Mouse (Mus musculus): ENCODE measurements around the gene Filip1l. TPM values are rescaled to one million over a fixed set of nuclear protein-coding genes. Genes with fewer than 3 reads are reported as not detected.

The Filip1l gene
- total and polyA plus RNA-seq, 2 experiments from 2014 or later: 1.3 to 1.7 TPM

DNA sequence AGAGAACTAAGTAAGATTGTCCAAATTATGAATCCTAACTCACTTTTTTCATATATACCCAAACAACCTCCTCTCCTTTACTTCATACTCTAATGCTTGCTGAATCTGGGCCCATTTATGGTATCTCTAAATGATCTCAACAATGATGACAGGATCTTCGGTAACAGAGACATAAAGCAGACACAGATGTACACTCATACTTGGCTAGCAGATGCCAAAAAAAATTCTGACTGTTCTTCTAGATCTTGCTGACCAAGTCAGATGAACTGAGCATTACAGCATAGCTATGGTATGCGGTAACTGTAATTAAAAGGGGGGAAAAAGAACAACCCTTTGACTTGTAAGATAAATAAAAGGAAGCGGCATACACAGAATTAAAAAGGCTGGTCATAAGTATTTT, 210.6 kb downstream of the Filip1l start:
- H3K36me3 ChIP-seq (ENCODE audit: insufficient read depth): no peaks in the 10 kb centered on the region
- H3K9ac ChIP-seq: no peak overlapping the region
- DNase-seq: no peak
- no peaks in the 10 kb centered on the region for H3K4me1 ChIP-seq (ENCODE audit: insufficient read depth)
- no peak overlapping the region for H3K27ac ChIP-seq (ENCODE audit: low read depth, low read length)
- no peaks in the 10 kb centered on the region for H3K9me3 ChIP-seq (ENCODE audit: low read length)
- no peak for TF ChIP-seq CTCF (IDR thresholded peaks at IDR 0.05; ENCODE audit: low read depth)
- WGBS: 84% methylated on average over 3 of the region's 3 CpGs
- no peaks in the 10 kb centered on the region for H3K27me3 ChIP-seq (ENCODE audit: insufficient read depth, low read length)
- no peak overlapping the region for H3K4me3 ChIP-seq (ENCODE audit: low read depth, low read length)
- ATAC-seq: no peak
- no peak overlapping the region for H3K4me2 ChIP-seq (ENCODE audit: low read depth)

DNA sequence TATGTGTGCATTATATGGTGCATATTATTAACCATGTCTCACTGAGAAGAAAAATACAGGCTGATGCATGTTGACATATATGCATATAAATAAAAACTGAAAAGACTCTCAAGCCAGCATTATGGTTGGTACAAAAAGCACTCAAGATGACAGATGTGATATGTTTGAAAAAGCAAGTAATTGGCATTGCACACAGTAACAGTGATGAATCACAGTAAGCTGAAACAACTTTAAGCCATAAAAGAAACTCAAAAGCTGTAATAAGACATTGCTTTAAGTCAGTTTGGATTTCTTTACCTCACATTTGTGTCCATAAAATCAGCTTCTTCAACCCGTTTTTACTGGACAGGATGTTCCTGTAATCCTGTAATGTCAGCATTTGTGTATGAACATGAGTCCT, 211.9 kb downstream of the Filip1l start:
- 73% methylated on average over 1 of the region's 1 CpGs for WGBS
- DNase-seq: no peak
- Histone ChIP-seq H3K36me3 (ENCODE audit: insufficient read depth) (no peaks in the 10 kb centered on the region), H3K4me2 (ENCODE audit: low read depth) (no peak overlapping the region), H3K4me3 (ENCODE audit: low read depth, low read length) (no peak overlapping the region), H3K4me1 (ENCODE audit: insufficient read depth) (no peaks in the 10 kb centered on the region), H3K27ac (ENCODE audit: low read depth, low read length) (no peak overlapping the region), H3K9ac (no peak overlapping the region), H3K9me3 (ENCODE audit: low read length) (no peaks in the 10 kb centered on the region), H3K27me3 (ENCODE audit: insufficient read depth, low read length) (no peaks in the 10 kb centered on the region)
- ATAC-seq: no peak
- no peak for TF ChIP-seq CTCF (IDR thresholded peaks at IDR 0.05; ENCODE audit: low read depth)

DNA sequence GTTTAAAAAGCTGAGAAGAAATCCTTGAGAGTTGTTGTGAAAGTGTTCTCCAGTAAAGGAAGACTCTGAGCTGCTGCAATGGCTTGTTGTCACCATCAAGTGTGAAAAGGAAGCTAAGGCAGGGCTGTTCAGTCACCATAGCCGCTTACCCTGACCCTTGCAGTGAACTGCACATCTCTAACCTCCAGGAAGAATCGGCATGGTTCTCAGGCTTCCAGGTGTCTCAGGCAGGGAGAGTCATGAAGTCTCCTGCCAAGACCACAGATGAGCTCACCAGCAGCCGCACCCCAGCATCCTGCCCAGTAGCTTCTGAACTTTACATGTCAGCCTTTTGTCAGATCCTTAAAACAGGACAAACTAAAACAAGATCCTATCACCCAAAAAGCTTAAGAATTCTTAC, 213.3 kb downstream of the Filip1l start:
- ATAC-seq (no peak), DNase-seq (no peak)
- no peaks in the 10 kb centered on the region for H3K9me3 ChIP-seq (ENCODE audit: low read length)
- H3K27ac ChIP-seq (ENCODE audit: low read depth, low read length): no peak overlapping the region
- no peaks in the 10 kb centered on the region for H3K27me3 ChIP-seq (ENCODE audit: insufficient read depth, low read length)
- no peak for TF ChIP-seq CTCF (IDR thresholded peaks at IDR 0.05; ENCODE audit: low read depth)
- H3K9ac ChIP-seq: no peak overlapping the region
- H3K4me2 ChIP-seq (ENCODE audit: low read depth): no peak overlapping the region
- no peaks in the 10 kb centered on the region for H3K4me1 ChIP-seq (ENCODE audit: insufficient read depth)
- WGBS: 91% methylated on average over 3 of the region's 3 CpGs
- no peaks in the 10 kb centered on the region for H3K36me3 ChIP-seq (ENCODE audit: insufficient read depth)
- H3K4me3 ChIP-seq (ENCODE audit: low read depth, low read length): no peak overlapping the region

DNA sequence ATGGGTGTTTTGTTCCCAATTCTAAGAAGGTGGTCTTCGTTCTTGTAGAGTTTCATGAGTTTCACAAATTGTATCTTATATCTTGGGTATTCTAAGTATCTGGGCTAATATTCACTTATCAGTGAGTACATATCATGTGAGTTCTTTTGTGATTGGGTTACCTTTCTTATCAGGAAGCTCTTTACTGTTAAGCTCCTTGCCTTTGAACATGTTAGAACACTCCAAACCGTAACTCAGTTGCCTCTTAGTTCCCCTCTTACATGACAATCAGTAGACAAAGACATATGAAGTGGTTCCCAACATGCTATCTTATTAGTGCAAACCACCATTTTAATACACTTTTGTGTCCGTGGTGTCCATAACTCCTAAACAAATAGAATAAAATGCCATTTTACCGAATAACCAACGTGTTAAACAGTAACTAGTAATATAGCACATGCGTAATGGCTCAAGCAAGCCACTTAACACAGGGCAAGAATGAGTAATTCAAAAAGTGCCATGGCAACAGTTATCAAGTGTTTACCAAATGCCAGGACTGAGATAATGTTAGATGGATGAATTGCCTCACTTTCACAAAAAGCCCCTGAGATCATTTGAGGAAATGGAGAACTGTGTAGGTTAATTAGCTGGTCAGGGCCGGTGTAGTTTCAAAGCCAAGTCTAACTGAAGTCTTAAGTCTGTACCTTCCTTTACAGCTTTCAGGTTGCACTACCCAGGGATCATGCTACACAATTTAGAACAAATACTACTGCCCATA, 215.9 kb downstream of the Filip1l start:
- Histone ChIP-seq H3K4me2 (ENCODE audit: low read depth) (no peak overlapping the region), H3K27me3 (ENCODE audit: insufficient read depth, low read length) (no peaks in the 10 kb centered on the region), H3K4me3 (ENCODE audit: low read depth, low read length) (no peak overlapping the region), H3K36me3 (ENCODE audit: insufficient read depth) (no peaks in the 10 kb centered on the region), H3K27ac (ENCODE audit: low read depth, low read length) (no peak overlapping the region), H3K9ac (no peak overlapping the region), H3K9me3 (ENCODE audit: low read length) (no peaks in the 10 kb centered on the region), H3K4me1 (ENCODE audit: insufficient read depth) (no peaks in the 10 kb centered on the region)
- 86% methylated on average over 7 of the region's 7 CpGs for WGBS
- ATAC-seq (no peak), DNase-seq (no peak)
- TF ChIP-seq CTCF (IDR thresholded peaks at IDR 0.05; ENCODE audit: low read depth): no peak

DNA sequence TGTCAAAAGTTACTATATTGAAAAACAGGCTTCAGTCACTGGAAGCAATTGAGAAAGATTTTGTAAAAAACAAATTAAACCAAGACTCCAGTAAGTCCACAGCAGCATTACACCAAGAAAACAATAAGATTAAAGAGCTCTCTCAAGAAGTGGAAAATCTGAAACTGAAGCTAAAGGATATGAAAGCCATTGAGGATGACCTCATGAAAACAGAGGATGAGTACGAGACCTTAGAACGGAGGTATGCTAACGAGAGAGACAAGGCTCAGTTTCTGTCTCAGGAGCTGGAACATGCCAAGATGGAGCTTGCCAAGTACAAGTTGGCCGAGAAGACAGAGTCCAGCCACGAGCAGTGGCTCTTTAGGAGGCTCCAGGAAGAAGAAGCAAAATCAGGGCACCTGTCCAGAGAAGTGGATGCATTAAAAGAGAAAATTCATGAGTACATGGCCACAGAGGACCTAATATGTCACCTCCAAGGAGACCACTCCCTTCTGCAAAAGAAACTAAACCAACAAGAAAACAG, 218.0 kb downstream of the Filip1l start:
- Histone ChIP-seq H3K9me3 (ENCODE audit: low read length) (no peaks in the 10 kb centered on the region), H3K4me2 (ENCODE audit: low read depth) (no peak overlapping the region), H3K27me3 (ENCODE audit: insufficient read depth, low read length) (no peaks in the 10 kb centered on the region), H3K27ac (ENCODE audit: low read depth, low read length) (no peak overlapping the region), H3K4me3 (ENCODE audit: low read depth, low read length) (no peak overlapping the region), H3K9ac (no peak overlapping the region), H3K36me3 (ENCODE audit: insufficient read depth) (no peaks in the 10 kb centered on the region), H3K4me1 (ENCODE audit: insufficient read depth) (no peaks in the 10 kb centered on the region)
- no peak for TF ChIP-seq CTCF (IDR thresholded peaks at IDR 0.05; ENCODE audit: low read depth)
- WGBS: 72% methylated on average over 5 of the region's 5 CpGs
- ATAC-seq (no peak), DNase-seq (no peak)

DNA sequence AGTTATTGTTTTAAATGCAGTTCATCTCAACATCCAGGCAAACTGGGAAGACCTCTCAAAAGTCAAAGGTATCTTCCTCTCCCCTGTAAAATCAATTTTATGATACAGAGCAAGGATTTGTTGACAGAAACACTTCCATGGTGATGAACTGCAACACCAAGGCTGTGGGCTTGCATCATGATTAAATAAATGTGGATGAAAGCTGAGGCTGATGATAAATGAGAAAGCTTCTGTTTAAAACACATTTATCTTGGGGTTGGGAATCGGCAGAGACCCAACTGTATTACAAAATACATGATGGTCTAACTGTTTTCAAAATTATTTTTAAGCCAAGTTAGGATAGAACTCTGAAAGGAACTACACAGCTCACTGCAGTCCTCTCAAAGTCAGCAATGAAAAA, 220.9 kb downstream of the Filip1l start:
- H3K27me3 ChIP-seq (ENCODE audit: insufficient read depth, low read length): no peaks in the 10 kb centered on the region
- no peak overlapping the region for H3K9ac ChIP-seq
- H3K4me3 ChIP-seq (ENCODE audit: low read depth, low read length): no peak overlapping the region
- no peak overlapping the region for H3K4me2 ChIP-seq (ENCODE audit: low read depth)
- H3K27ac ChIP-seq (ENCODE audit: low read depth, low read length): no peak overlapping the region
- ATAC-seq: no peak
- TF ChIP-seq CTCF (IDR thresholded peaks at IDR 0.05; ENCODE audit: low read depth): no peak
- no peaks in the 10 kb centered on the region for H3K9me3 ChIP-seq (ENCODE audit: low read length)
- DNase-seq: no peak
- WGBS: 92% methylated on average over 1 of the region's 1 CpGs
- H3K36me3 ChIP-seq (ENCODE audit: insufficient read depth): no peaks in the 10 kb centered on the region
- no peaks in the 10 kb centered on the region for H3K4me1 ChIP-seq (ENCODE audit: insufficient read depth)

DNA sequence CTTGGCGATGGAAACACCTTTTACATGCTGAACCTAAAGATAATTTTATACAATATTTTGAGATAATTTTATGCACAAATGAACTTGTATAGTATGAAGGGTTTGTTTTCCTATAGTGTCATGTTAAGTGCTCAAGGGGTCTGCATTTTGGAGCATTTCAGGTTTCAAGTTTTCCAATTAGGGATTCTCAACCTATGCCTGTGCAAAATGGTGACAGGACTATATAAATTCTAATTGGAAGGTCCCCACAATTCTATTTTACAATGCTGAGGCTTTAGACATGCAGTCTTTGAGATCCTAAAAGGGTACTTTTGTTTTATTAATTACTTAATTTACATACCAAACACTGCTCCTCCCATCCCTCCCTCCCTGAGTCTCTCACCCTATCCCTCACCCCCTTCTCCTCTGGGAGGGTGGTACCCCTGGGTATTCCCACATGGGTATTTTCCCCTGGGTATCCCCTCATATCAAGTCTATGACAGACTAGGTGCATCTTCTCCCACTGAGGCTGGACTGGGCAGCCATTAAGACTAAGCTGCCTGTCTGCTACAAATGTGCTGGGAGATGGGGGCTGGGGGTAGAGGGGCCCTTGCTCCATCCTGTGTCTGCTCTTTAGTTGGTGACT, 223.0 kb downstream of the Filip1l start:
- H3K4me2 ChIP-seq (ENCODE audit: low read depth): no peak overlapping the region
- H3K9ac ChIP-seq: no peak overlapping the region
- H3K27me3 ChIP-seq (ENCODE audit: insufficient read depth, low read length): no peaks in the 10 kb centered on the region
- no peaks in the 10 kb centered on the region for H3K9me3 ChIP-seq (ENCODE audit: low read length)
- 59% methylated on average over 1 of the region's 1 CpGs for WGBS
- H3K4me1 ChIP-seq (ENCODE audit: insufficient read depth): no peaks in the 10 kb centered on the region
- DNase-seq (no peak), ATAC-seq (no peak)
- H3K4me3 ChIP-seq (ENCODE audit: low read depth, low read length): no peak overlapping the region
- TF ChIP-seq CTCF (IDR thresholded peaks at IDR 0.05; ENCODE audit: low read depth): no peak
- H3K27ac ChIP-seq (ENCODE audit: low read depth, low read length): no peak overlapping the region
- no peaks in the 10 kb centered on the region for H3K36me3 ChIP-seq (ENCODE audit: insufficient read depth)
